Mouse (Mus musculus): ENCODE measurements around the gene Zfp982.
"Not testable (repeated sequence)": the region's sequence is repeated elsewhere in the genome, so short reads cannot be mapped to it uniquely, and the experiment has no call there.

Gene Zfp982

GRCm38 (mm10) chr4:147558011-147558410, 65.8 kb downstream of the Zfp982 start:
- DNase-seq (ENCODE audit: inconsistent age in 2 of 2, low spot score in 1 of 2): not testable (repeated sequence)

GRCm38 (mm10) chr4:147559096-147559495, 66.9 kb downstream of the Zfp982 start:
- peak in 1 of 2 experiments; percentile 65 for DNase-seq (ENCODE audit: inconsistent age in 2 of 2, low spot score in 1 of 2)

All from adrenal gland, adult (tissue).